Mouse (Mus musculus): ENCODE measurements around the gene Epb41l4b.

DNA sequence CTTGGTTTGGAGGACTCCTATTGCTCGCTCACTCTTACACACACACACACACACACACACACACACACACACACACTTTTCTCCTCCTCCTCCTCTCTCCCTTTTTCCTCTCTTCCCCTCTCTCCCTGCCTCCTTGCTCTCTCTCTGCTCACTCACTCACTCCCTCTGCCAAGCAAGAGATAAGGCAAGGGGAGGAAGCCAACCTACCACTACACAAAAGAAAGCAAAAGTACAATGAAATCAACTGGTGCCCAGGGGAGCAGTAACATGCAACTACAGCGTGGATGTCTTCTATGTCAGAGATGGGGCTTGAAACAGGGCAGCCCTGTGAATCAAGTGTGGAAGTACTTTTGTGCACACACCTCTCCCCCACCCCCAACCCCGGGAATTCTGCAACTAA, 24.4 kb downstream of the Epb41l4b start:
- TF ChIP-seq CTCF (IDR thresholded peaks at IDR 0.05; ENCODE audit: insufficient read depth, low read depth, low read length) (no peak), POLR2A (IDR thresholded peaks at IDR 0.05; ENCODE audit: insufficient read depth, low read depth, low read length) (no peak)

All from olfactory bulb, adult 2 months (tissue).